Mouse (Mus musculus) embryonic facial prominence, embryonic 13.5 days (tissue): ENCODE results near the gene Cacng8. TPM values are rescaled to one million over a fixed set of nuclear protein-coding genes. Genes with fewer than 3 reads are reported as not detected.
"Not testable (repeated sequence)": the region's sequence is repeated elsewhere in the genome, so short reads cannot be mapped to it uniquely, and the experiment has no call there.

Source experiments
- ATAC-seq: fragments of 200-750 bp; cut with Nextera tagmentation; 2 replicates; pipeline ENCODE4 v1.8.0; 2017; ENCODE audit warnings: low read depth; ENCODE audit not compliant: insufficient number of reproducible peaks, insufficient read depth, low FRiP score, low TSS enrichment
- H3K27ac ChIP-seq: fragments of 300-500 bp; sonication (generic); 2 replicates; pipeline ENCODE4 v1.5.1; 2015; ENCODE audit warnings: moderate library complexity, mild to moderate bottlenecking, inconsistent platforms
- H3K27me3 ChIP-seq: fragments of 300-500 bp; sonication (generic); 2 replicates; pipeline ENCODE4 v1.6.1; 2015; ENCODE audit warnings: mild to moderate bottlenecking, inconsistent platforms
- H3K36me3 ChIP-seq: fragments of 300-500 bp; sonication (generic); 2 replicates; pipeline ENCODE4 v1.6.1; 2015; ENCODE audit warnings: mild to moderate bottlenecking, inconsistent platforms
- H3K4me1 ChIP-seq: fragments of 300-500 bp; sonication (generic); 2 replicates; pipeline ENCODE4 v1.6.1; 2015; ENCODE audit warnings: inconsistent platforms
- H3K4me2 ChIP-seq: fragments of 300-500 bp; sonication (generic); 2 replicates; pipeline ENCODE4 v1.6.1; 2015; ENCODE audit warnings: moderate library complexity, mild to moderate bottlenecking, inconsistent platforms
- H3K4me3 ChIP-seq: fragments of 300-500 bp; sonication (generic); 2 replicates; pipeline ENCODE4 v1.5.1; 2015; ENCODE audit warnings: mild to moderate bottlenecking, inconsistent platforms
- H3K9ac ChIP-seq: fragments of 300-500 bp; sonication (generic); 2 replicates; pipeline ENCODE4 v1.6.1; 2015; ENCODE audit warnings: mild to moderate bottlenecking, inconsistent platforms
- H3K9me3 ChIP-seq: fragments of 300-500 bp; sonication (generic); 2 replicates; pipeline ENCODE4 v1.6.1; 2016; ENCODE audit warnings: inconsistent platforms
- WGBS: fragments of 180-500 bp; shearing (Covaris S2); methylation state at CpG from one replicate; pipeline ENCODE4 v1.1.7; 2015; ENCODE audit warnings: mixed read lengths; 5-methylcytosine and 5-hydroxymethylcytosine counted together
- polyA plus RNA-seq: library from polyadenylated mRNA; unstranded; fragments of >200 nt; fragmentation: Nextera tagmentation; extraction: Ambion mirVana; gene quantifications from 2 replicates; pipeline ENCODE4 v1.2.1, GENCODE M21; 2015

Gene Cacng8
- polyA plus RNA-seq, 1 experiment from 2014 or later: 5.5 TPM

- peaks cover 25% of the 10 kb centered on the region for H3K4me1 ChIP-seq
- WGBS: 88% methylated on average over 18 of the region's 18 CpGs
- H3K9ac ChIP-seq: no peak overlapping the region
- no peak overlapping the region for H3K4me3 ChIP-seq
- no peak overlapping the region for H3K4me2 ChIP-seq
- no peaks in the 10 kb centered on the region for H3K27me3 ChIP-seq
- H3K27ac ChIP-seq: no peak overlapping the region
- no peaks in the 10 kb centered on the region for H3K9me3 ChIP-seq
- ATAC-seq: no peak
- H3K36me3 ChIP-seq: no peaks in the 10 kb centered on the region
These were observed 2.7 kb upstream of the Cacng8 start for GRCm38 (mm10) chr7:3387761-3388160.

DNA sequence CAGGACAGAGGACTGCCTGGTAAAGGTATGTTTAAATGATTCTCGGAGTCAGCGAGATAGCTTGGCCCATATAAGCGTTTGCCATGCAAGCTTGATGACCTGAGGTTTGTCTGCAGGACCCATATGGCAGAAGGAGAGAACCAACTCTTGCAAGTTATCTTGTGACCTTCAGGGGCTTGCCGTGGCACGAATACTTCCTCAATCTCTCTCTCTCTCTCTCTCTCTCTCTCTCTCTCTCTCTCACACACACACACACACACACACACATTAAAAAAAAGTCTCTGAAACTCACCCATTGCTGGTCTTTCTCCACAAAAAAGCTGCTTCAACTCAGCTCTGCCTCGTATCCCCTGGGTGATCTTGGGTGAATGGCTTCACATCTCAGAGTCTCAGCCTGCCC lies 1.6 kb upstream of the Cacng8 start:
- ATAC-seq: no peak
- Histone ChIP-seq H3K9me3 (no peaks in the 10 kb centered on the region), H3K27me3 (no peaks in the 10 kb centered on the region), H3K36me3 (peaks cover under 1% of the 10 kb centered on the region; the same call in 1 of the 2 replicates), H3K4me3 (peak overlapping the region; percentile 46; the same call in 1 of the 2 replicates), H3K9ac (no peak overlapping the region), H3K4me1 (peaks cover 29% of the 10 kb centered on the region), H3K4me2 (peak overlapping the region; percentile 67), H3K27ac (no peak overlapping the region)
- WGBS: 60% methylated on average over 6 of the region's 6 CpGs

GRCm38 (mm10) chr7:3389444-3390412 lies 755 bp upstream of the Cacng8 start:
- Histone ChIP-seq H3K4me3 (peak overlapping the region; percentile 46), H3K27me3 (no peaks in the 10 kb centered on the region), H3K36me3 (peaks cover 9% of the 10 kb centered on the region), H3K4me2 (peak overlapping the region; percentile 67), H3K9me3 (no peaks in the 10 kb centered on the region), H3K9ac (peak overlapping the region; percentile 22; the same call in 1 of the 2 replicates), H3K4me1 (peaks cover 29% of the 10 kb centered on the region), H3K27ac (peak overlapping the region; percentile 63)
- ATAC-seq: no peak
- 2% methylated on average over 15 of the region's 17 CpGs for WGBS

DNA sequence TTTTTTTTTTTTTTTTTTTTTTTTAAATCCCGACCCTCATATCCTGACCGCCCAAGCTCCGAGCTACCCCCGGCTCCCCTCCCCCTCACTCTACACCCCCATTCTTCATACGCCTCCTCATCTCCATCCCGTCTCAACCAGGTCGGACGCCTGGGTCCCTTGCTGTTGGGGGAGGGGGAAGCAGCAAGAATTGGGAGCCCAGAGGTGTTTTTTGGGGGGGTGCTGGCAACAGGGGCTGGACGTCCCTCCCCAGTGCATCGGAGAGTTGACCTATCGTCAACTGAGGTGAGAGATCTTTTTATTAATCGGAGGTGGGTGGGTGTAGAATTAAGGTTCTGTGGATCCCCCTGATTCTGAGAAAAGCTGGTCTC lies 583 bp downstream of the Cacng8 start:
- H3K4me3 ChIP-seq: peak overlapping the region; percentile 46
- H3K4me1 ChIP-seq: peaks cover 29% of the 10 kb centered on the region
- 2% methylated on average over 12 of the region's 12 CpGs for WGBS
- peak overlapping the region; percentile 65 for H3K9ac ChIP-seq
- 0 out of 2 replicates have a peak, but pooled peaks have one; percentile 10 for ATAC-seq
- no peak overlapping the region for H3K27ac ChIP-seq
- no peaks in the 10 kb centered on the region for H3K27me3 ChIP-seq
- no peaks in the 10 kb centered on the region for H3K9me3 ChIP-seq
- H3K36me3 ChIP-seq: peaks cover 18% of the 10 kb centered on the region
- peak overlapping the region; percentile 67 for H3K4me2 ChIP-seq

DNA sequence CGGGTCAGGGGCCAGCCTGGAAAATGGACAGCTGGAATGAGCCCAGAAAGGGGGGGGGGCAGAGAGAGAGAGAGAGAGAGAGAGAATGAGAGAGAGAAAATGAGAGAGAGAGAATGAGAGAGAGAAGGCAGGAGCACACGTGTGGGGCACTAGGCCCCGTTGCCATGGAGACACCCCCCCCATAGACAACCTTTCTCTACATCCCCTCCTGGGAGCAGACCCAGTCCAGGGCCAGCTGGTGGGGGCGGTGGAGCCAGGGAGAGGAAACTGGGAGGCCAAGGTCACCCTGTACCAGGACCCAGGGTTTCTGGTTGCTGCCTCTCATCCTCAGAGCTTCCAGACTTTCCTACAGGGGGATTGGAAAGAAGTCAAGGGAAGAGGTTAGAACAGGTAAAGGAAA lies 1.3 kb downstream of the Cacng8 start:
- Histone ChIP-seq H3K36me3 (peaks cover 18% of the 10 kb centered on the region), H3K4me1 (peaks cover 29% of the 10 kb centered on the region), H3K4me2 (peak overlapping the region; percentile 67), H3K9ac (no peak overlapping the region), H3K27ac (no peak overlapping the region), H3K4me3 (peak overlapping the region; percentile 46), H3K27me3 (no peaks in the 10 kb centered on the region), H3K9me3 (no peaks in the 10 kb centered on the region)
- 13% methylated on average over 4 of the region's 4 CpGs for WGBS
- ATAC-seq: no peak

DNA sequence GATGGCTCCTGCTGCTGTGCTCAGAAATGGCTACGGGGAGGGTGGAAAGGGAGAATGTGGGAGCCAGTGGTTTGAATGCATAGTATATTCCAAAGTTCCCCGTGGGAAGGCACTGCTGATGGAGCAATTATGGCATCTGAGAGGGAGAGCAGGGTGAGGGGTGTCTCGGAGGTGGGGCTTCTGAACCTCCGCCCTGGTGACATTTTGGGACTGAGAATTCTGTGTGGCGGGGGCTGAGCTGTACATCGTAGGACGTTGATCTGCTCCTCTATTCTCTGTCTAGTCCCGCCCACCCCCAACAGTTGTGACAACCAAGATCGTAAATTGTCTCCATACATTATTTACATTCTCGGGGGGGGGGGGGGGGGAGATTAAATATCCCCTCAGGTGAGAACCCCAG lies 6.9 kb downstream of the Cacng8 start:
- Histone ChIP-seq H3K27ac (no peak overlapping the region), H3K36me3 (peaks cover 18% of the 10 kb centered on the region), H3K9ac (no peak overlapping the region), H3K27me3 (no peaks in the 10 kb centered on the region), H3K4me3 (no peak overlapping the region), H3K4me1 (peaks cover 12% of the 10 kb centered on the region), H3K4me2 (no peak overlapping the region), H3K9me3 (no peaks in the 10 kb centered on the region)
- 63% methylated on average over 10 of the region's 10 CpGs for WGBS
- ATAC-seq: no peak

DNA sequence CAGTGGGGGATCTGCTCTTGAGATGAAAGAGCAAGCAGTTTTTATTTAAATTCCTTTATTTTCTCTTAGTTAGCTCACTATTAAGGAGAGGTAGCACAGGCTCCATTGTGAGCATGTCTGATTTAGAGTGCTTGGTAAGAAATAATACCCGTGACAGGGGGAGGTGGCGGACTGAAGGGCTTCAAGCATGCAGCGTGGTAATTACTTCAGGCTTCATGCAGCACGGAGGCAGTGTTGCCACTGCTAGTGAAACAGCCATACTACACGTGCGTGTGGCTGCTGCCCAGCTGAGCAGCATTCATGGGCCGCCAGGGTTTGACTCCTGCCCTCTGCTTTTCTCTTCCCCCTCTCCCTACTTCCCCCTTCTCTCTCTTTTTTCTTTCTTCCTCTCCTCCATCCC lies 7.3 kb downstream of the Cacng8 start:
- no peaks in the 10 kb centered on the region for H3K27me3 ChIP-seq
- H3K9ac ChIP-seq: no peak overlapping the region
- H3K36me3 ChIP-seq: peaks cover 19% of the 10 kb centered on the region
- no peaks in the 10 kb centered on the region for H3K9me3 ChIP-seq
- peaks cover 7% of the 10 kb centered on the region for H3K4me1 ChIP-seq
- H3K4me2 ChIP-seq: no peak overlapping the region
- H3K4me3 ChIP-seq: no peak overlapping the region
- no peak for ATAC-seq
- WGBS: 35% methylated on average over 7 of the region's 7 CpGs
- H3K27ac ChIP-seq: peak overlapping the region; percentile 16; the same call in 1 of the 2 replicates

GRCm38 (mm10) chr7:3398363-3398762 lies 7.9 kb downstream of the Cacng8 start:
- not testable (repeated sequence) for H3K4me2 ChIP-seq, H3K27ac ChIP-seq, H3K27me3 ChIP-seq, ATAC-seq, H3K9ac ChIP-seq, H3K9me3 ChIP-seq, H3K4me3 ChIP-seq, H3K4me1 ChIP-seq
- peaks cover 23% of the 10 kb centered on the region for H3K36me3 ChIP-seq
- 92% methylated on average over 8 of the region's 8 CpGs for WGBS

- H3K36me3 ChIP-seq: peaks cover 11% of the 10 kb centered on the region
- H3K27ac ChIP-seq: no peak overlapping the region
- H3K4me3 ChIP-seq: no peak overlapping the region
- H3K4me1 ChIP-seq: peaks cover 4% of the 10 kb centered on the region; the same call in 1 of the 2 replicates
- no peak overlapping the region for H3K4me2 ChIP-seq
- no peaks in the 10 kb centered on the region for H3K27me3 ChIP-seq
- ATAC-seq: no peak
- no peaks in the 10 kb centered on the region for H3K9me3 ChIP-seq
- H3K9ac ChIP-seq: no peak overlapping the region
These were observed 9.5 kb downstream of the Cacng8 start for GRCm38 (mm10) chr7:3399937-3400336.

DNA sequence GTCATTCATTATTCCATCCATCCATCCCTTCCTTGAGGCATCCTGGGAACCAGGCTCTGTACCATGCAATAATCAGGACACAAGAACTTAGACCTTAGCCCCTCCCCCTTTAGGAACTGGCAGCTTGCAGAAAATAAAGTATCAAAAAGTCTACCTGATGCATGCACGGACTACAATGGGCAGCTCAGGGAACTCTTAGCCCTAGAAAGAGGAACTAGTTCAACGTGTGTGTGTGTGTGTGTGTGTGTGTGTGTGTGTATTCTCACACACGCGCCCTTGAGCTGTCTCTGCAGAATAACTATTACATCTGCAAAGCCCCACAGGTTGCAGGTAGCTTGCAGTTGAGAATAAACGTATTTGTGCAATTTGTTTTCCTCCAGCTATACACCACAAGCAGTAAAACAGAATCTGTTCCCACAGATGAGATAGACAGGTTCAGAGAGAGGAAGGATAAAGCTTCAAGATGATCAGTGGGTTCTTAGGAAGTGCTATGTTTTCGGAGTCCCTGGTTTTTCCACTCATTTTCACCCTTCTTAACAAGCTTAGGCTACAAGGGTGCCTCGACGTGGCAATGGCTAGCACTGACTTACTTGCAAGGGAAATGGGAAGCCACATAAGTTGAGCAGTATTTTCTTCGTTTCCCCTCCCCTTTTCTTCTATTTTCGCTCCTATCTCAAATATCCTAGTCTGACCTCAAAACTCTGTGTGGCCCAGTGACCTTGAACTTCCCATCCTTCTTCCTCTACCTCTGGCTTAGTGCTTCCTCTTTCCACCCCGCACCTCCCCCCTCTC lies 19.4 kb downstream of the Cacng8 start:
- peaks cover 47% of the 10 kb centered on the region for H3K27me3 ChIP-seq
- H3K4me1 ChIP-seq: peaks cover 13% of the 10 kb centered on the region
- no peak overlapping the region for H3K27ac ChIP-seq
- no peaks in the 10 kb centered on the region for H3K36me3 ChIP-seq
- H3K4me3 ChIP-seq: no peak overlapping the region
- H3K9ac ChIP-seq: no peak overlapping the region
- no peak overlapping the region for H3K4me2 ChIP-seq
- H3K9me3 ChIP-seq: no peaks in the 10 kb centered on the region
- WGBS: 63% methylated on average over 11 of the region's 11 CpGs
- ATAC-seq: no peak

GRCm38 (mm10) chr7:3411160-3411941 lies 20.9 kb downstream of the Cacng8 start:
- no peaks in the 10 kb centered on the region for H3K9me3 ChIP-seq
- H3K27me3 ChIP-seq: peaks cover 61% of the 10 kb centered on the region
- under 1% methylated on average over 33 of the region's 33 CpGs for WGBS
- peak overlapping the region; percentile 76 for H3K4me2 ChIP-seq
- H3K4me3 ChIP-seq: peak overlapping the region; percentile 46
- no peaks in the 10 kb centered on the region for H3K36me3 ChIP-seq
- peak overlapping the region; percentile 52; the same call in 1 of the 2 replicates for H3K9ac ChIP-seq
- no peak overlapping the region for H3K27ac ChIP-seq
- H3K4me1 ChIP-seq: peaks cover 15% of the 10 kb centered on the region
- peak; percentile 88 for ATAC-seq
